Mouse (Mus musculus) midbrain, embryonic 14.5 days (tissue): ENCODE measurements around the gene Zfp804a. TPM values are rescaled to one million over a fixed set of nuclear protein-coding genes. Genes with fewer than 3 reads are reported as not detected.

Source experiments
- ATAC-seq: fragments of 200-750 bp; cut with Nextera tagmentation; 2 replicates; pipeline ENCODE4 v1.8.0; 2017; ENCODE audit warnings: moderate number of reproducible peaks, moderate library complexity; ENCODE audit not compliant: low FRiP score, low TSS enrichment
- DNase-seq: peaks from one replicate; pipeline ENCODE4 v3.0.0-alpha.2; 2015
- H3K27ac ChIP-seq: fragments of 300-500 bp; sonication (generic); replicated peaks from 2 replicates; pipeline ENCODE4 v1.5.1; 2014; ENCODE audit warnings: mild to moderate bottlenecking, low read depth, low read length, moderate library complexity
- H3K27me3 ChIP-seq: fragments of 300-500 bp; sonication (generic); 2 replicates; pipeline ENCODE4 v1.6.1; 2014; ENCODE audit warnings: low read length, control low read depth, mixed read lengths; ENCODE audit not compliant: control insufficient read depth, insufficient read depth
- H3K36me3 ChIP-seq: fragments of 300-500 bp; sonication (generic); 2 replicates; pipeline ENCODE4 v1.6.1; 2014; ENCODE audit warnings: low read length, control low read depth; ENCODE audit not compliant: control insufficient read depth, insufficient read depth
- H3K4me1 ChIP-seq: fragments of 300-500 bp; sonication (generic); 2 replicates; pipeline ENCODE4 v1.6.1; 2014; ENCODE audit warnings: mild to moderate bottlenecking, antibody characterized with exemption, low read length, control low read depth; ENCODE audit not compliant: control insufficient read depth, insufficient read depth
- H3K4me2 ChIP-seq: fragments of 300-500 bp; sonication (generic); 2 replicates; pipeline ENCODE4 v1.6.1; 2014; ENCODE audit warnings: mild to moderate bottlenecking, low read length, moderate library complexity
- H3K4me3 ChIP-seq: fragments of 300-500 bp; sonication (generic); replicated peaks from 2 replicates; pipeline ENCODE4 v1.5.1; 2014; ENCODE audit warnings: low read depth, low read length
- H3K9ac ChIP-seq: fragments of 300-500 bp; sonication (generic); replicated peaks from 2 replicates; pipeline ENCODE4 v1.6.1; 2014; ENCODE audit warnings: mild to moderate bottlenecking, low read length, moderate library complexity
- H3K9me3 ChIP-seq: fragments of 300-500 bp; sonication (generic); 2 replicates; pipeline ENCODE4 v1.6.1; 2016; ENCODE audit warnings: low read length, control low read depth, mixed read lengths; ENCODE audit not compliant: control insufficient read depth
- WGBS: fragments of 180-500 bp; shearing (Covaris S2); extraction: QIAGEN DNeasy Blood & Tissue Kit; methylation state at CpG from one replicate; pipeline ENCODE4 v1.1.7; 2014; 5-methylcytosine and 5-hydroxymethylcytosine counted together
- polyA plus RNA-seq: library from polyadenylated mRNA; unstranded; fragments of >200 nt; fragmentation: Nextera tagmentation; extraction: Ambion mirVana; gene quantifications from 2 replicates; pipeline ENCODE4 v1.2.1, GENCODE M21; 2014

Gene Zfp804a
- 11.7 and 12.9 TPM in 2 replicates for polyA plus RNA-seq

- H3K9me3 ChIP-seq, result no peaks in the 10 kb centered on the region
- no peaks in the 10 kb centered on the region for H3K36me3 ChIP-seq
These were observed at the start of gene Zfp804a for GRCm38 (mm10) chr2:82053185-82053891. TSS of gene Zfp804a (plus strand) at chr2:82053222.

GRCm38 (mm10) chr2:82051635-82052034 lies 1.4 kb upstream of the Zfp804a start:
- 0 out of 2 replicates have a peak, but pooled peaks cover 4% of the 10 kb centered on the region for H3K4me1 ChIP-seq
- peak overlapping the region; percentile 78 for H3K4me3 ChIP-seq
- peak overlapping the region; percentile 71 for H3K4me2 ChIP-seq
- no peak overlapping the region for H3K9ac ChIP-seq
- DNase-seq (peak; percentile 19), ATAC-seq (no peak)
- H3K36me3 ChIP-seq, result no peaks in the 10 kb centered on the region
- WGBS, result 74% methylated on average over 4 of the region's 4 CpGs
- H3K27me3 ChIP-seq, result no peaks in the 10 kb centered on the region
- H3K9me3 ChIP-seq, result no peaks in the 10 kb centered on the region
- no peak overlapping the region for H3K27ac ChIP-seq

More at GRCm38 (mm10) chr2:82053185-82053891, at the start of gene Zfp804a:
- peak; percentile 88 for DNase-seq
- peak within 1 kb of the TSS; percentile 78 for H3K4me3 ChIP-seq
- peak within 1 kb of the TSS; percentile 71 for H3K4me2 ChIP-seq
- 0 out of 2 replicates have a peak, but pooled peaks cover 4% of the 10 kb centered on the region for H3K4me1 ChIP-seq
- peak within 1 kb of the TSS; percentile 96 for H3K27ac ChIP-seq
- under 1% methylated on average over 80 of the region's 82 CpGs for WGBS
- ATAC-seq, result peak; percentile 95
- H3K27me3 ChIP-seq, result no peaks in the 10 kb centered on the region
- H3K9ac ChIP-seq, result peak within 1 kb of the TSS; percentile 90

- Histone ChIP-seq H3K27me3 (no peaks in the 10 kb centered on the region), H3K4me2 (peak overlapping the region; percentile 71), H3K4me1 (0 out of 2 replicates have a peak, but pooled peaks cover 4% of the 10 kb centered on the region), H3K4me3 (peak overlapping the region; percentile 78), H3K9me3 (no peaks in the 10 kb centered on the region), H3K9ac (peak overlapping the region; percentile 90), H3K36me3 (no peaks in the 10 kb centered on the region), H3K27ac (peak overlapping the region; percentile 96)
- WGBS, result 2% methylated on average over 34 of the region's 34 CpGs
- ATAC-seq (peak; percentile 4; the same call in 1 of the 2 replicates), DNase-seq (peak; percentile 85)
These were observed 461 bp upstream of the Zfp804a start for GRCm38 (mm10) chr2:82052338-82053184.

GRCm38 (mm10) chr2:82054446-82054845 lies 1.4 kb downstream of the Zfp804a start:
- peak overlapping the region; percentile 71 for H3K4me2 ChIP-seq
- no peaks in the 10 kb centered on the region for H3K9me3 ChIP-seq
- no peak overlapping the region for H3K9ac ChIP-seq
- H3K4me1 ChIP-seq, result 0 out of 2 replicates have a peak, but pooled peaks cover 4% of the 10 kb centered on the region
- ATAC-seq, result no peak
- peak; percentile 11 for DNase-seq
- 51% methylated on average over 4 of the region's 4 CpGs for WGBS
- peak overlapping the region; percentile 78 for H3K4me3 ChIP-seq
- H3K27ac ChIP-seq, result no peak overlapping the region
- no peaks in the 10 kb centered on the region for H3K27me3 ChIP-seq
- no peaks in the 10 kb centered on the region for H3K36me3 ChIP-seq

GRCm38 (mm10) chr2:82064671-82065070 lies 11.6 kb downstream of the Zfp804a start:
- Histone ChIP-seq H3K9ac (no peak overlapping the region), H3K4me2 (no peak overlapping the region), H3K4me3 (no peak overlapping the region), H3K36me3 (no peaks in the 10 kb centered on the region), H3K9me3 (no peaks in the 10 kb centered on the region), H3K4me1 (no peaks in the 10 kb centered on the region), H3K27ac (no peak overlapping the region), H3K27me3 (no peaks in the 10 kb centered on the region)
- 39% methylated on average over 5 of the region's 5 CpGs for WGBS
- no peak for ATAC-seq
- peak; percentile 76 for DNase-seq

- H3K9ac ChIP-seq, result no peak overlapping the region
- DNase-seq (no peak), ATAC-seq (no peak)
- no peak overlapping the region for H3K4me2 ChIP-seq
- H3K4me3 ChIP-seq, result no peak overlapping the region
- no peaks in the 10 kb centered on the region for H3K27me3 ChIP-seq
- no peak overlapping the region for H3K27ac ChIP-seq
- H3K4me1 ChIP-seq, result no peaks in the 10 kb centered on the region
- no peaks in the 10 kb centered on the region for H3K9me3 ChIP-seq
- 95% methylated on average over 1 of the region's 1 CpGs for WGBS
- H3K36me3 ChIP-seq, result no peaks in the 10 kb centered on the region
These were observed 14.9 kb downstream of the Zfp804a start for GRCm38 (mm10) chr2:82067912-82068311.

GRCm38 (mm10) chr2:82069172-82069571 lies 16.1 kb downstream of the Zfp804a start:
- Histone ChIP-seq H3K4me3 (no peak overlapping the region), H3K9me3 (no peaks in the 10 kb centered on the region), H3K4me1 (no peaks in the 10 kb centered on the region), H3K27ac (no peak overlapping the region), H3K27me3 (no peaks in the 10 kb centered on the region), H3K9ac (no peak overlapping the region), H3K4me2 (no peak overlapping the region), H3K36me3 (no peaks in the 10 kb centered on the region)
- ATAC-seq (no peak), DNase-seq (no peak)
- WGBS, result 33% methylated on average over 1 of the region's 1 CpGs

- DNase-seq, result no peak
- no peak overlapping the region for H3K27ac ChIP-seq
- 91% methylated on average over 3 of the region's 3 CpGs for WGBS
- H3K27me3 ChIP-seq, result no peaks in the 10 kb centered on the region
- no peak overlapping the region for H3K9ac ChIP-seq
- H3K9me3 ChIP-seq, result no peaks in the 10 kb centered on the region
- no peak for ATAC-seq
- no peak overlapping the region for H3K4me3 ChIP-seq
- no peak overlapping the region for H3K4me2 ChIP-seq
- no peaks in the 10 kb centered on the region for H3K4me1 ChIP-seq
- no peaks in the 10 kb centered on the region for H3K36me3 ChIP-seq
These were observed 23.9 kb downstream of the Zfp804a start for GRCm38 (mm10) chr2:82076883-82077282.
